Mouse (Mus musculus): ENCODE measurements at regions not wholly inside any gene's neighbourhood (a gene's known extent, or its start where the extent isn't known, plus 50 kb on each side); places are given as distances from the start of the nearest gene placed in this dataset.
"Not testable (repeated sequence)": the region's sequence is repeated elsewhere in the genome, so short reads cannot be mapped to it uniquely, and the experiment has no call there.

- H3K27ac ChIP-seq; H3K36me3 ChIP-seq (ENCODE audit: poor library complexity, severe bottlenecking); H3K4me1 ChIP-seq; H3K9me3 ChIP-seq (replicated peaks); H3K27me3 ChIP-seq: not testable (repeated sequence)
- H3K4me3 ChIP-seq: peak overlapping the region; percentile 14
- 0 out of 2 replicates have a peak overlapping the region, but pooled peaks have one; percentile 23 for H3K9ac ChIP-seq
- ATAC-seq: peak; percentile 99
- 5% methylated on average over 26 of the region's 65 CpGs for WGBS
- H3K4me2 ChIP-seq: peak overlapping the region; percentile 48
These were observed 50.9 kb upstream of the Vmn2r9 start for GRCm38 (mm10) chr5:108903134-108903923.

All from forebrain, embryonic 13.5 days (tissue).